Mouse (Mus musculus) forebrain, embryonic 13.5 days (tissue): ENCODE data around the gene Gm20388. TPM values are rescaled to one million over a fixed set of nuclear protein-coding genes. Genes with fewer than 3 reads are reported as not detected.

ENCODE experiments used
- ATAC-seq: fragments of 200-750 bp; cut with Nextera tagmentation; 2 replicates; pipeline ENCODE4 v1.8.0; 2017
- H3K27ac ChIP-seq: fragments of 300-500 bp; sonication (generic); 2 replicates; pipeline ENCODE4 v1.5.1; 2015; ENCODE audit warnings: inconsistent platforms, mild to moderate bottlenecking, moderate library complexity
- H3K27me3 ChIP-seq: fragments of 300-500 bp; sonication (generic); 2 replicates; pipeline ENCODE4 v1.6.1; 2015; ENCODE audit warnings: mild to moderate bottlenecking, inconsistent platforms
- H3K36me3 ChIP-seq: fragments of 300-500 bp; sonication (generic); 2 replicates; pipeline ENCODE4 v1.6.1; 2015; ENCODE audit warnings: mild to moderate bottlenecking, inconsistent platforms; ENCODE audit not compliant: poor library complexity, severe bottlenecking
- H3K4me1 ChIP-seq: fragments of 300-500 bp; sonication (generic); 2 replicates; pipeline ENCODE4 v1.6.1; 2015; ENCODE audit warnings: inconsistent platforms
- H3K4me2 ChIP-seq: fragments of 300-500 bp; sonication (generic); 2 replicates; pipeline ENCODE4 v1.6.1; 2015; ENCODE audit warnings: inconsistent platforms, mild to moderate bottlenecking, moderate library complexity
- H3K4me3 ChIP-seq: fragments of 300-500 bp; sonication (generic); 2 replicates; pipeline ENCODE4 v1.5.1; 2015; ENCODE audit warnings: mild to moderate bottlenecking, inconsistent platforms
- H3K9ac ChIP-seq: fragments of 300-500 bp; sonication (generic); 2 replicates; pipeline ENCODE4 v1.6.1; 2015; ENCODE audit warnings: mild to moderate bottlenecking, inconsistent platforms
- H3K9me3 ChIP-seq: fragments of 300-500 bp; sonication (generic); replicated peaks from 2 replicates; pipeline ENCODE4 v1.6.1; 2016; ENCODE audit warnings: inconsistent platforms
- WGBS: fragments of 180-500 bp; shearing (Covaris S2); methylation state at CpG from one replicate; pipeline ENCODE4 v1.1.7; 2015; 5-methylcytosine and 5-hydroxymethylcytosine counted together
- polyA plus RNA-seq: library from polyadenylated mRNA; unstranded; fragments of >200 nt; fragmentation: Nextera tagmentation; extraction: Ambion mirVana; gene quantifications from 2 replicates; pipeline ENCODE4 v1.2.1, GENCODE M21; 2015

The Gm20388 gene
- polyA plus RNA-seq, 1 experiment from 2014 or later: 5.6 TPM

- Histone ChIP-seq H3K27ac (no peak overlapping the region), H3K4me1 (0 out of 2 replicates have a peak, but pooled peaks cover 2% of the 10 kb centered on the region), H3K9ac (no peak overlapping the region), H3K9me3 (no peaks in the 10 kb centered on the region), H3K27me3 (no peaks in the 10 kb centered on the region), H3K36me3 (peaks cover 9% of the 10 kb centered on the region), H3K4me2 (no peak overlapping the region), H3K4me3 (no peak overlapping the region)
- WGBS: 79% methylated on average over 11 of the region's 11 CpGs
- no peak for ATAC-seq
Observed at GRCm38 (mm10) chr8:121544936-121545335, 1634.3 kb downstream of the Gm20388 start.

GRCm38 (mm10) chr8:121547132-121547531 lies 1636.5 kb downstream of the Gm20388 start:
- no peak for ATAC-seq
- Histone ChIP-seq H3K9me3 (no peaks in the 10 kb centered on the region), H3K27me3 (no peaks in the 10 kb centered on the region), H3K36me3 (peaks cover 31% of the 10 kb centered on the region), H3K27ac (no peak overlapping the region), H3K4me1 (0 out of 2 replicates have a peak, but pooled peaks cover 2% of the 10 kb centered on the region), H3K9ac (no peak overlapping the region), H3K4me2 (no peak overlapping the region), H3K4me3 (no peak overlapping the region)
- 7% methylated on average over 7 of the region's 7 CpGs for WGBS

- Histone ChIP-seq H3K4me1 (0 out of 2 replicates have a peak, but pooled peaks cover 2% of the 10 kb centered on the region), H3K36me3 (peaks cover 60% of the 10 kb centered on the region)
- WGBS: 88% methylated on average over 6 of the region's 6 CpGs
Observed at GRCm38 (mm10) chr8:121550056-121550455, 1639.4 kb downstream of the Gm20388 start.

DNA sequence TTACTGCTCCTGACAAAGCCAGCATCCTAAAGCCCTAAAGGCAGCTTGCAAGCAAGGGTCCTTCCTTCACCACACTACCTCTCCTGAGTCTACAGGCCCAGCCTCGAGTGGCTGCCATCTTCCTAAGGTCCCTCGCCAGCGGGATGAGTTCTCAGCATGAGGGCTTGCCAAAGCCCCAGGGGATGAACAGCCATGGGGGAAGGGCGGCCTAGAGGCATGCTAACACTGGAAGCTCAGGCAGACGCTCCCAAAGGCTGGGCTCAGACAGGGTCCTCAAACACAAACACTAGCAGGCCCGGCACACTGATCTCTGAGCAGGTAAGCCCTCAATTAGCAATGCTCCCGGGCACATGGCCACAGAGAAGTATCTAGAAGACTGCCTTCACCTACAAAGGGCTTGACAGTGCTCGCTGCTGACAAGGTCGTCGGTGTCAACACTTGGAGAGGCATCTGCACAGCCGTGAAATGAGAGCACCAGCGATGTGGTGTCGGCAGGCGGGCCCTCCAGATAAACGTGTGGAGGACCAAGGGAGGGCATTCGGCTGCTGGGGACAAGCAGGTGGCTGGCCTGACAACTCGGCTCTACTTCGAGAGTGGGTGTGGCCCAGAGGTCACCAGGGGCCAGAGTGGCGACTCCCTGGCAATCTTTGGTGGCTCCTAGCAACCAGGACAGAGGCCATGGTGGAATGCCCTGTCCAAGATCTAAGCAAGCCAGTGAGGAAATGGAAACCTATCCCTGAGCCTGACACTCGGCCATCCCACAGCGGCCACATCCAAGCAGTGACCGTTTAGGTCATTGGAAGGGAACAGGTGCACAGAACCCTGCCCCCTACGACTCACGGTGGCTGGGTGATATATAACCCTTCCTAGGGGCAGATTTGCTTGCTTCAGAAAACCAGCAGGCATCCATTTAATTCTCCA lies 1640.7 kb downstream of the Gm20388 start:
- 77% methylated on average over 24 of the region's 24 CpGs for WGBS
- H3K36me3 ChIP-seq: peaks cover 70% of the 10 kb centered on the region

More at GRCm38 (mm10) chr8:121550056-121550455, 1639.4 kb downstream of the Gm20388 start:
- Histone ChIP-seq H3K9ac (no peak overlapping the region), H3K4me3 (no peak overlapping the region), H3K9me3 (no peaks in the 10 kb centered on the region), H3K4me2 (no peak overlapping the region), H3K27me3 (no peaks in the 10 kb centered on the region), H3K27ac (no peak overlapping the region)
- ATAC-seq: no peak

GRCm38 (mm10) chr8:121552506-121552905 lies 1641.9 kb downstream of the Gm20388 start:
- H3K27me3 ChIP-seq: no peaks in the 10 kb centered on the region
- no peak overlapping the region for H3K27ac ChIP-seq
- H3K9me3 ChIP-seq: no peaks in the 10 kb centered on the region
- no peaks in the 10 kb centered on the region for H3K4me1 ChIP-seq
- H3K36me3 ChIP-seq: peaks cover 75% of the 10 kb centered on the region
- H3K4me2 ChIP-seq: no peak overlapping the region
- ATAC-seq: no peak
- H3K4me3 ChIP-seq: no peak overlapping the region
- WGBS: 91% methylated on average over 9 of the region's 9 CpGs
- no peak overlapping the region for H3K9ac ChIP-seq

More for the DNA sequence above, 1640.7 kb downstream of the Gm20388 start:
- no peak overlapping the region; the same call in 1 of the 2 replicates for H3K9ac ChIP-seq
- 0 out of 2 replicates have a peak, but pooled peaks cover 2% of the 10 kb centered on the region for H3K4me1 ChIP-seq
- H3K27ac ChIP-seq: no peak overlapping the region
- no peak overlapping the region for H3K4me2 ChIP-seq
- no peaks in the 10 kb centered on the region for H3K9me3 ChIP-seq
- no peaks in the 10 kb centered on the region for H3K27me3 ChIP-seq
- ATAC-seq: no peak
- no peak overlapping the region for H3K4me3 ChIP-seq

DNA sequence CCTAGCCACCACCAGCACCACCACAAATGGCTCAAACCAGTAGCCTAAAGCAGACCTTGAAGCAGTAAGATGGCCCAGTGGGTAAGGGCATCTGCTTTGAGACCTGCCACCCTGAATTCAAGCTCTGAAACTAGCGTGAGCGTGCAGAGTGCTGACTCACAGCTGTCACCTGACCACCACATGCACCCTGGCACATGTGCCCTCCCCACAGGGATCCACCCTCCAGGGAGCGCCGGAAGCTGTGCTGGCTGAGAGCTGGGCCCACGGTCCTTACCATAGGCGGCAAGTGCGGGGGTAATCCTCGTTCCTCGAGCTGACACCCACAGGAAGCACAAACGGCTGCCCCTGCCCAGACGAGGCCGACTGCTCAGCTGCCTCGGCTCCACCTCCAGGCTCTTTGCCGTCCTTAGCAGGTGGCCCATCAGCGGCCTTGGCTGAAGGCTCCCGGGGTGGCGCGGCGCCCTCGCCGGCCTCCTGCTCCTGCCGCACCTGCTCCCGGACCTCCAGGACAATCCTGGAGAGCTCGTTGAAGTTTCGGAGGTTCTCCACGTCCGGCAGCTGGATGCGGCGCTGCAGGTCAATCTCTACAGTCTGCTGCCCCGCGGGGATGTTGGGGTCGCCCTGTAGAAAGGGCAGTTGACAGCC lies 1643.3 kb downstream of the Gm20388 start:
- Histone ChIP-seq H3K27me3 (no peaks in the 10 kb centered on the region), H3K4me2 (no peak overlapping the region), H3K27ac (no peak overlapping the region), H3K4me1 (no peaks in the 10 kb centered on the region), H3K9me3 (no peaks in the 10 kb centered on the region), H3K9ac (no peak overlapping the region), H3K36me3 (peaks cover 88% of the 10 kb centered on the region), H3K4me3 (no peak overlapping the region)
- WGBS: 95% methylated on average over 32 of the region's 32 CpGs
- no peak for ATAC-seq

DNA sequence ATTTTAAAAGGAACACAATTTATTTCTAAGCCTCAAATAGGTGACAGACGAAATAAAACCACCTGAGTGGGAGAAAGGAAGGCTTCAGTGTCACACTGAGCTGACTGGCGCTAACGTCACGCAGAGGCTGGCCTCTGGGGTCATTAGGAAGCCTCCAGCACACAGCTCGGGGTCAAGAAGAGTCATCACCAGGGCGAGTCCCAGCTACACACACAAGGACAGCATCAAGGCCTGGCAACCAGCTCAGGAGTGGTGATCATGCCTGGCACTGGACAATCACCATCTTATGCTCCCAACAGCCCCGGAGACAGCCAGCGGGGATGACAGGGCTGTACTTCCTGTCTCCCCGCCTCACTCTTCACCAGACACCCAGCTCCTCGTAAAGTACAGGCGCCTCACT lies 1647.1 kb downstream of the Gm20388 start:
- Histone ChIP-seq H3K4me3 (no peak overlapping the region), H3K9ac (no peak overlapping the region), H3K36me3 (peaks cover 64% of the 10 kb centered on the region), H3K27me3 (no peaks in the 10 kb centered on the region), H3K9me3 (no peaks in the 10 kb centered on the region), H3K27ac (no peak overlapping the region), H3K4me2 (no peak overlapping the region), H3K4me1 (no peaks in the 10 kb centered on the region)
- no peak for ATAC-seq
- 90% methylated on average over 11 of the region's 11 CpGs for WGBS

GRCm38 (mm10) chr8:121558538-121558937 lies 1647.9 kb downstream of the Gm20388 start:
- no peak overlapping the region for H3K4me3 ChIP-seq
- H3K9me3 ChIP-seq: no peaks in the 10 kb centered on the region
- H3K27ac ChIP-seq: no peak overlapping the region
- H3K4me1 ChIP-seq: no peaks in the 10 kb centered on the region
- no peak for ATAC-seq
- peaks cover 61% of the 10 kb centered on the region for H3K36me3 ChIP-seq
- WGBS: 91% methylated on average over 16 of the region's 16 CpGs
- no peak overlapping the region for H3K9ac ChIP-seq
- no peaks in the 10 kb centered on the region for H3K27me3 ChIP-seq
- H3K4me2 ChIP-seq: no peak overlapping the region

DNA sequence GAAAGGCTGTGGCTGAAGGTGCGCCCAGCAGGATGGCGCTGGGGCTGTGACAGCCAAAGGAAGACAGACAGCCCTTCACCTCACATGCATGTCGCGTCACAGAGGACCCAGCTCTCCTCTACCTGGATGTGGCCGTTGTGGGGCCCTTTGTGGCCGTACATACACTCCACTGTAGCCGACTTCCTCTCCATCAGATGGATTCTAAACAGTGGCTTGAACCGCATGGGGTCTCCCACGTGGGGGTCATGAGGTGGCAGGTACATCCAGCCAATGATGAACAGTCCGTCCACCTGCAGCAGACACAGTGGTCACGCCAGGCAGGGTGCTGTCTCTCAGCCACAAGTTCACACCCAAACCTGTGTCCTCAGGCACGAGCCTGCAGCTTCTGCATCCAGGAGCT lies 1649.2 kb downstream of the Gm20388 start:
- Histone ChIP-seq H3K9ac (no peak overlapping the region), H3K9me3 (no peaks in the 10 kb centered on the region), H3K4me1 (no peaks in the 10 kb centered on the region), H3K4me3 (no peak overlapping the region), H3K27ac (no peak overlapping the region), H3K4me2 (no peak overlapping the region), H3K27me3 (no peaks in the 10 kb centered on the region), H3K36me3 (peaks cover 59% of the 10 kb centered on the region)
- WGBS: 90% methylated on average over 12 of the region's 12 CpGs
- no peak for ATAC-seq

- no peaks in the 10 kb centered on the region for H3K4me1 ChIP-seq
- 93% methylated on average over 7 of the region's 7 CpGs for WGBS
- H3K36me3 ChIP-seq: peaks cover 60% of the 10 kb centered on the region
- no peak for ATAC-seq
- H3K4me3 ChIP-seq: no peak overlapping the region
- no peak overlapping the region for H3K9ac ChIP-seq
- H3K27ac ChIP-seq: no peak overlapping the region
- no peak overlapping the region for H3K4me2 ChIP-seq
- no peaks in the 10 kb centered on the region for H3K27me3 ChIP-seq
- no peaks in the 10 kb centered on the region for H3K9me3 ChIP-seq
Observed at GRCm38 (mm10) chr8:121560432-121561100, 1649.9 kb downstream of the Gm20388 start.

GRCm38 (mm10) chr8:121561636-121562345 lies 1651.2 kb downstream of the Gm20388 start:
- no peak overlapping the region for H3K9ac ChIP-seq
- no peak overlapping the region for H3K27ac ChIP-seq
- H3K27me3 ChIP-seq: no peaks in the 10 kb centered on the region
- no peaks in the 10 kb centered on the region for H3K4me1 ChIP-seq
- no peak overlapping the region for H3K4me3 ChIP-seq
- no peaks in the 10 kb centered on the region for H3K9me3 ChIP-seq
- WGBS: 84% methylated on average over 15 of the region's 16 CpGs
- no peak overlapping the region for H3K4me2 ChIP-seq
- H3K36me3 ChIP-seq: peaks cover 52% of the 10 kb centered on the region
- no peak for ATAC-seq
